Mouse (Mus musculus) lung, postnatal 10 days (tissue): ENCODE measurements around the gene 1600014C23Rik.

Experiments
- DNase-seq: peaks from one replicate; pipeline ENCODE4 v3.0.0; 2021

1600014C23Rik gene

DNA sequence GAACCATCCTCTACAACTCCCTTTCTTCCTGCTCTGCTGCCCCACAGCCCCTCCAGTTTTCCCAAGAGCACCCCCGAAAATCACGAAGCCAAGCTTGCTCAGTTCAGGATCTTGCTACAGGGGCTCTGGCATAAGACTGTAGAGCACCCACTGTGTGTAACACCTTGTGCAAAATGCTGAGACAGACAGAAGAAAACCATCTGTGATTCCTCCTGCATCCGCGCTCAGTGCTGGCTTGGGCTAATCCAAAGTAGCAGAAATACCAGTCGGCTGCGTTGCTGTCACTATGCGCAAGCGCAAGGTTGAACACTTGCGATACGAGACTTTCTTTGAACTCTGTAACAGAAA is 9.1 kb downstream of the 1600014C23Rik start:
- DNase-seq = no peak

- peak; percentile 89 for DNase-seq
Observed at GRCm38 (mm10) chr17:45723732-45724573, 9.7 kb downstream of the 1600014C23Rik start.

GRCm38 (mm10) chr17:45718323-45718722 is 15.3 kb downstream of the 1600014C23Rik start:
- peak; percentile 83 for DNase-seq

DNA sequence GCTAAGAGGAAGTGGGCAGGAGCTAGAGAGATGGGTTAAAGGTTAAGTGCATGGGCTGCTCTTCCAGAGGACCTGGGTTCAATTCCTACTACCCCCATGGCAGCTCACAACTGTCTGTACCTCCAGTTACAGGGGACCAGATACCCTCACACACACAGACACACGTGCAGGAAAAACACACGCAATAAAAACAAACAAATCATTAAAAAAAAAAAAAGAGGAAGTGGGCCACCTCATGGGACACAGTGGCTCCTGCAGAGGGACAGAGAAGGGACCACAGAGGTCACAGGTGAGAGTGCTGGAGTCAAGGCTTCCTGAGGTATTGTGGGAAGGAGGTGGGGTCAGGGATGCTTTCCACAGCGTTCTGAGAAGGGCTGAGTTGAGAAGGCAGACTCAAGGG is 22.1 kb downstream of the 1600014C23Rik start:
- no peak for DNase-seq

- DNase-seq = no peak
Observed at GRCm38 (mm10) chr17:45710407-45710806, 23.2 kb downstream of the 1600014C23Rik start.

- DNase-seq = no peak
Observed at GRCm38 (mm10) chr17:45709829-45710228, 23.8 kb downstream of the 1600014C23Rik start.

GRCm38 (mm10) chr17:45708179-45708578 is 25.5 kb downstream of the 1600014C23Rik start:
- DNase-seq = no peak

- no peak for DNase-seq
Observed at GRCm38 (mm10) chr17:45707376-45707775, 26.3 kb downstream of the 1600014C23Rik start.

GRCm38 (mm10) chr17:45706796-45707195 is 26.8 kb downstream of the 1600014C23Rik start:
- no peak for DNase-seq

- no peak for DNase-seq
Observed at GRCm38 (mm10) chr17:45703187-45703586, 30.5 kb downstream of the 1600014C23Rik start.

DNA sequence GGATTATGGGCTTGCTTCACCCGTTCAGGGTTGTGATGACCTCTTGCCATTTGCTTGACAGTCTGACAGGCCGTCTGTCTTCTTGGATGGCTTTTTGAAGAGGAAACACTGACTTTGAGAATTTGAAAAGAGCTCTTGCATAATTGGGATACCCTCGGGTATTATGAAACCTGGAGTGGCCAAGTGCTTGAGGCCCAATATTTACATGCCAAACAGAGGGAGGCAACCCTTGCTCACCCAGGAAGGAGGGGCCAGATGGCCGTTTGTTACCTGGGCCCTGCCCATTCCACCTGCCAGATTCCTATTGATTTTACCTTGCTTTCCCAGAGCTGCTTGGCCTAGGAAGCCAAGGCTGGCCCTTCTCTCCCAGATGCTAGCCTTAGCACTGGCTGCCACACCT is 31.4 kb downstream of the 1600014C23Rik start:
- peak; percentile 67 for DNase-seq

DNA sequence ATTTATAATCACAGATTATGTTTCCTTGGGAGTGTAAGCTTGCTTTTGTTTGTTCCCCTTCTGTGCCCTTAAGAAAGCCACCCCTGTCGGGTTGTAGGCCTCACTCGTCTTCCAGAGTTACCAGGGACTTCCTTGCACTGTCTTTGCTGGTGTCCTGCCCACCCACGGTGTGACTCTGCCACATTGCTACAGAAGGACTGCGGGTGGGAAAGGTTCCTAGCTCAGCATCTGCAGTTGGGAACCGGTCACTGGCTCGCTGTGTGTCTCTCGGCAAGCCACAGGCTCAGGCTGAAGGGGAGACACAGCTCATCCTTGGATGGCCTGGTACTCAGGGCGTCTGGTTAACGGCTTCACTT is 32.4 kb downstream of the 1600014C23Rik start:
- no peak for DNase-seq

DNA sequence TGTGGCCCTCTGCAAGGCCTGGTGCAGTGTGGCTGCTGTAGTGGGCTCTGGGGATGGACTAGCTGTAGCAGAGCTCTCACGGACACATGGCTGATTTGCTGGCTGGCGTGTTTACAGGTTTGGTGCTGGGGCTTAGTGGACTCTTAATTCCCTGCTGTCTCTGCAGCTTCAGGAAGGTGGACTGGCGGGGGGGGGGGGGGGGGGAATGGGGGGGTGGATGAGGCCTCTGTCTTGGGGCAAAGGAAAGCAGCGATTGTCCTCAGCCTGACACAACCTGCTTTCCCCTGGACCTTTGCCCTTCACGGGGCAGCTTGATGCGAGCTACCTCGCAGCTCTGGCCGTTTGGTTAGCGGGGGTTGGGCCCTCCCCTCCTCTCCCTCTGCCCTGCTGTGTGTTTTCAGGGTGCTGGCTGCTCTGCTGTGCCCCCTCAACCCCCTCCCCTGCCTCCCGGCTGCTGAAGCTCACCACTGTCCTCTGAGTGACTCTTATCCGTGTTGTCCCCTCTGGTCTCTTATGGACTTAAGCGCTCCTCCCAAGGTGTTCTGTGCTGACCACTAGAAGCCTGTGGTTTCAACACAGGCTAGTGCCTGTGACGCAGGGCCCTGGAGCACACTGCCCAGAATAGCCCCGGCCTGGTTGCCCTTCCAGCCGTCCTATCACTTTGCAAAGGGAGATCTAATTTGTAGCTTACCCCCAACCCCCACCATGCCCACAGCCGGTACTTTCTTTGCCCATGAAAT is 33.0 kb downstream of the 1600014C23Rik start:
- DNase-seq = peak; percentile 40

DNA sequence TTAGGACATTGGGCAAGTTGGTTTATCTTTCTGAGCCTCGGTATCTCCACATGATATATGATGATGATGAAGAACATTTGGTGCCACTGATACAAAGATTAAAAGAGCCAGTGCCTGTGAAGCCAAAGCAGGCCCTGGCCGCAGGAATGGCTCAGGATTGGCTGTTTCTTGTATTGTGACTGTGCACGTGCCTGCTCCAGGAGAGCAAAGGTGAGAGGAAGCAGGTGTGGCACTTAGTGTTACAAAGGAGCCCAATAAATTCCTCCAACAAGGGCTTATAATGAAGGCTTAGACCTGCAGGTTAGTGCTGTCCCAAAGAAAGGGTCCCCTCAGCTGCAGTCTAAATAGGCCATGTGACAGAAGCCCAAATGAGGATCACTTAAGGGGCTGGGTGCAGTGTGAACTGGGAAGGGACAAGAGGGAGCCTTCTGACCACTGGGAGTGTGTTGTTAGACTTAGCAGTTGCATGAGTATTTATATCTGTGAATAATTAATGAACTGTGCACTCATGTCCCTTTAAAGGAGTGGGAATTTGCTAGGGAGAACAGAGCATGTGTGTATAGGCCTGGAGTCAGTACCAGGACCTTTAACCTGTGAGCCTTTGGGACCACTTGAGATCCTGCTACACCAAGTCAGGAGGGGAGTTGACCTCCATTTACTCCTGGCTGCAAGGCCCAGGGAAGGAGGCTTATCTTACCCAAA is 34.5 kb downstream of the 1600014C23Rik start:
- DNase-seq = no peak

GRCm38 (mm10) chr17:45698368-45698767 is 35.3 kb downstream of the 1600014C23Rik start:
- DNase-seq = no peak

GRCm38 (mm10) chr17:45696981-45697380 is 36.7 kb downstream of the 1600014C23Rik start:
- DNase-seq = no peak

DNA sequence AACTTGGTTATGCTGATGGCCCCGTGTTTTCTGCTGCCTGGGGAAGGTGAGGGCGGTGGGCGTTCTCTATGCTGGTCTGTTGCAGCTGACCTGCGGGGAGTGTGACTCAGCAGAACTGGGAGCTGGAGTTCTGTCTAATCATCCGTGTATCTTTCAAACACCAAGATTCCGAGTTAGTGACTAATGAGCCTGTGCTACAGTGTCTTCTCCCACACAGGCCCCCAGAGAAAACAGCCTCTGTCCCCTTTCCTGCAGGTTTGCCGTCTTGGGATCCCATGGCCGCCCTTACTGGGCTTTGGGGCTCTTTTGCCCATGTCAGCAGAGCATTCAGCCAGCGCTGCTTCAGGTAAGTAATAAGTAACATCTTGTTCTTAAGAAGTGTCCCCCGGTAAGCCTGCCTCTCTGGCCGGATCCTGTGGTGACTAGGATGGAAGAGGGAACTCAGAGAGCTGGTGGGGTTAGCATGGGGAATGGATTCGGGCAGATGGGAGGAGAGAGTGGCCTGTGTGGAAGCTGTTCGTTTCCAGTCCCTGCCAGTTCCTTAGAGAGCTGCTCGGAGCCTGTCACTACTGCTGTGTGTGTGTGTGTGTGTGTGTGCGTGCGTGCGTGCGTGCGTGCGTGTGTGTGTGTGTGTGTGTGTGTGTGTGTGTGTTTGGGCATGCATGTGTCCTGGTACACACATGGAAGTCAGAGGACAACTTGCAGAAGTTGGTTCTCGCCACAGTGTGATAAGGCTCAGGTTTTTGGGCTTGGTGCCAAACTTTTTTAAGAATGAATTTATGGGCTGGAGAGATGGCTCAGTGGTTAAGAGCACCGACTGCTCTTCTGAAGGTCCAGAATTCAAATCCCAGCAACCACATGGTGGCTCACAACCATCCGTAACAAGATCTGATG is 38.2 kb downstream of the 1600014C23Rik start:
- no peak for DNase-seq

DNA sequence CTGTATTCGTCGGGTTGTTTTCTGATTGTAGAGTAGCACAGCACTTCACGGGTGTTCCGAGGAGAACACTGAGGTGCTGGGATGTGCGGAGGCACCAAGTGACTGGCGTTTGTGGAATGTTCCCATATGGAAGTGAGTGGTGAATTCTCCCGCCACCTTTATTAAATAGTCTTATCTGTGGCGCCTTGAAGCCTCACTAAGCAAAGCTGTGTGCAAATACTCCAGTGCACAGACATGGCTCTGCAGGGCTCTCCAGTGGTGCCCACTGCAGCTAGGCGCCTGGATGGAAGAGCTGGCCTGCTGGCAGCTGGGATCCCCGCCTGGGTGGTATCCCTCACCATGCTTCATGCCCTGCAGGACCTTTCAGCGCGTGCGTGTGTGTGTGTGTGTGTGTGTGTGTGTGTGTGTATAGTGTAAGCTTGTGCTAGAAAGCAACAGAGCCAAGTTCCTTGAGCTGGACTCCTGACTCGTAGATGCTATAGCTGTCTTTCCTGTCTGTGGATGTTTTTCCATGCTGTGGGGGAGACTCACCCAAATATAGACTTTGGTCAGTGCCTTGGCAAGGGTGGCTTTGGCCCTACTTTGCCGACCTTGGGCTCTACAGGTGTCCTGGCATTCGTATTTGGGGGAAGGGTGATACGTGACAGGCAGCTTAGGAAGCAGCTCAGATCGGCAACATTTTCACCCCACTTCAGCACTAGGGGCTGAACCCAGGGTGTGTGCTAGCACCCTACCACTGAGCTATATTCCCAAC is 39.7 kb downstream of the 1600014C23Rik start:
- DNase-seq = peak; percentile 47

GRCm38 (mm10) chr17:45692159-45692558 is 41.5 kb downstream of the 1600014C23Rik start:
- no peak for DNase-seq

DNA sequence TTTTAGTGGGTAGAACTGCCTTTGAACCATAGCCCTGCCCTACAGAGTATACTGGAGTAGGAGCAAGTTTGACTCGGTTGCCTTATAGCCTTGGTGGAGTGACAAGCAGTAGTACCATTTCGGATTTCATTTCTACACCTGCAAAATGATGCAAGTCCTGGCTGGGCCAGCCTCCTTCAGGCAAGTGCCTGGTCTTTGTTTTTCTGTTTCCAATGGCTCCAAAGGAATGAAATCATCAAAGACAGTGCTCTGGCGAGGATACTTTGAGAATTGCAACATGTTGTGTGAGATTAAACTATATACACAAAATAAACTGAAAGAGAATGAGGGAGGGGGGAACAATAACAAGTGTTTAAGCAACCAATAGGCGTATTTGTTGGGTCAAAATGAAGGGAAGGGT is 43.6 kb downstream of the 1600014C23Rik start:
- DNase-seq = no peak

DNA sequence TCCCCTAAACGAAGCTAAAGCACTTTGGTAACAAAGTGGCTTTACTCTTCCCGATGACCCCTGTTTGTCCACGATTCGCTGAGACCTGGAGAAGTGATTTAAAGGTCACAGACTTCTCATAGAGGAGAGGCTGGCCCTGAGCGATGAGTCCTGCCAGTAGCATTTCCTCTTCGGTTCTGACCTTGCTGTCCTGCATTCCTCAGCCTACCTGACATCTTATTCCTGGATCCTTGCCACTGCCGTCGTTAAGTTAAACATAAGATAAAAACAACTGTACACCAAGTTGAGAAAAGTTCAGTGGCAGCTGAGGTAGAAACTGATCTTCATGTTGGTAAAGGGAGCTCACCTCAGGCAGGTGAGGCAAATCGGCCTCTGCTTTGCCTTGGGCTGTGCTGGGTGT is 44.5 kb downstream of the 1600014C23Rik start:
- no peak for DNase-seq

- no peak for DNase-seq
Observed at GRCm38 (mm10) chr17:45686716-45687115, 46.9 kb downstream of the 1600014C23Rik start, which contains the start of gene Tmem63b. TSS of gene Tmem63b (minus strand) at chr17:45686905.
